Mouse (Mus musculus) adrenal gland, adult 2 months (tissue): ENCODE results near the gene Tnks1bp1. TPM values are rescaled to one million over a fixed set of nuclear protein-coding genes. Genes with fewer than 3 reads are reported as not detected.

Source experiments
- DNase-seq: peaks from one replicate; pipeline ENCODE4 v3.0.0; 2021
- long read RNA-seq: library from polyadenylated mRNA; stranded (forward); transcript quantifications from one replicate; pipeline ENCODE4 v2.0.0, GENCODE M21; 2021
- polyA plus RNA-seq: library from polyadenylated mRNA; depleted of rRNA; stranded (reverse); fragments of >200 nt; gene quantifications from 2 replicates; pipeline ENCODE4 v1.2.3, GENCODE M21; 2012; rRNA removed
- total RNA-seq, 2 experiments: library from RNA; stranded (reverse); gene quantifications; 2 replicates each; pipeline ENCODE4 v1.2.3; 2021

The Tnks1bp1 gene
- total RNA-seq (100 to 1,000 TPM in 1 of 2 experiments, 10 to 100 TPM in 1; 87.8 to 114 TPM), polyA plus RNA-seq (66.5 and 78.9 TPM in 2 replicates)
- long read RNA-seq, full-length matches to known transcripts = 5 of 46 reads
- long read RNA-seq, partial matches to known transcripts = 15 of 46 reads
- long read RNA-seq, other reads (novel, unspliced or antisense) = 26 of 46 reads

- peak; percentile 100 for DNase-seq
Measured at GRCm38 (mm10) chr2:85047596-85048167, at the start of gene Tnks1bp1. Tnks1bp1 (plus strand) TSS chr2:85048022.

GRCm38 (mm10) chr2:84999486-85000181, 48.2 kb upstream of the Tnks1bp1 start:
- DNase-seq = peak; percentile 16

- DNase-seq = peak; percentile 20
Measured at GRCm38 (mm10) chr2:85001497-85001896, 46.3 kb upstream of the Tnks1bp1 start.

- DNase-seq = no peak
Measured at GRCm38 (mm10) chr2:85002575-85002974, 45.2 kb upstream of the Tnks1bp1 start.

GRCm38 (mm10) chr2:85004341-85004740, 43.5 kb upstream of the Tnks1bp1 start:
- DNase-seq = no peak

GRCm38 (mm10) chr2:85006600-85006999, 41.2 kb upstream of the Tnks1bp1 start:
- DNase-seq = no peak

GRCm38 (mm10) chr2:85007729-85008128, 40.1 kb upstream of the Tnks1bp1 start:
- DNase-seq = peak; percentile 23

GRCm38 (mm10) chr2:85009212-85009611, 38.6 kb upstream of the Tnks1bp1 start:
- DNase-seq = no peak

GRCm38 (mm10) chr2:85011906-85012604, 35.8 kb upstream of the Tnks1bp1 start:
- no peak for DNase-seq

- no peak for DNase-seq
Measured at GRCm38 (mm10) chr2:85012679-85013078, 35.1 kb upstream of the Tnks1bp1 start.

- DNase-seq = no peak
Measured at GRCm38 (mm10) chr2:85013826-85014587, 33.8 kb upstream of the Tnks1bp1 start.

- no peak for DNase-seq
Measured at GRCm38 (mm10) chr2:85014588-85014982, 33.2 kb upstream of the Tnks1bp1 start.

- DNase-seq = peak; percentile 17
Measured at GRCm38 (mm10) chr2:85022043-85022442, 25.8 kb upstream of the Tnks1bp1 start.

GRCm38 (mm10) chr2:85026178-85026577, 21.6 kb upstream of the Tnks1bp1 start:
- no peak for DNase-seq

GRCm38 (mm10) chr2:85027281-85027680, 20.5 kb upstream of the Tnks1bp1 start:
- DNase-seq = no peak

GRCm38 (mm10) chr2:85029897-85030296, 17.9 kb upstream of the Tnks1bp1 start:
- DNase-seq = no peak

GRCm38 (mm10) chr2:85030989-85031388, 16.8 kb upstream of the Tnks1bp1 start:
- no peak for DNase-seq

GRCm38 (mm10) chr2:85033121-85033520, 14.7 kb upstream of the Tnks1bp1 start:
- DNase-seq = no peak

- no peak for DNase-seq
Measured at GRCm38 (mm10) chr2:85034169-85034568, 13.7 kb upstream of the Tnks1bp1 start.

- no peak for DNase-seq
Measured at GRCm38 (mm10) chr2:85036507-85037046, 11.2 kb upstream of the Tnks1bp1 start.
